Mouse (Mus musculus) Muller cell, postnatal 12 days (primary cell): ENCODE results near the gene Tnfrsf18.
A peak's percentile ranks its signal among the peaks of the same experiment; 100 is the strongest.

Source experiments
- DNase-seq: peaks from one replicate; pipeline ENCODE4 v3.0.0-alpha.2; 2015; ENCODE audit errors: inconsistent ontology term

Tnfrsf18 gene

DNA sequence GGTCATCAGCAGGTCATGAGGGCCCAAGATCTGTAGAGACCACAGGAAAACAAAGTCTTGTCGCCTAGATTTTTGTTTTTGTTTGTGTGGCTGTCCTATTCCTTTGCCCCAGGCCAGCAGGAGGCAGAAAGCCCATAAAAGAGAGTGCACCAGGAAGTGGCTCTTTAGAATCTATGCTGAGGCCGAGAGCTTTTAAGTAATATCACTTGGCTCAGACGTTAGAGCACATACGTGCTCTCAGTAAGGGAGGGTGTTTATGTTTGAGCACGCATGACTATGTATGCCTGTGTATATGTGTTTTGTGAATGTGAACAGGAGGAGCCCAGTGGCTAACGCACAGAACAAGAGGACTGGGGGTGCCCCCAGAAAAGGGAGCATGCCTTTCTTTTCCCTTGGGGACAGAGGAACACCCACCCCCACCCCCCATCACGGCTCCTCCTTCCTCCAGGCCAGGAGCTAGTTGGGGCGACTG lies 51.0 kb downstream of the Tnfrsf18 start:
- DNase-seq = no peak

DNA sequence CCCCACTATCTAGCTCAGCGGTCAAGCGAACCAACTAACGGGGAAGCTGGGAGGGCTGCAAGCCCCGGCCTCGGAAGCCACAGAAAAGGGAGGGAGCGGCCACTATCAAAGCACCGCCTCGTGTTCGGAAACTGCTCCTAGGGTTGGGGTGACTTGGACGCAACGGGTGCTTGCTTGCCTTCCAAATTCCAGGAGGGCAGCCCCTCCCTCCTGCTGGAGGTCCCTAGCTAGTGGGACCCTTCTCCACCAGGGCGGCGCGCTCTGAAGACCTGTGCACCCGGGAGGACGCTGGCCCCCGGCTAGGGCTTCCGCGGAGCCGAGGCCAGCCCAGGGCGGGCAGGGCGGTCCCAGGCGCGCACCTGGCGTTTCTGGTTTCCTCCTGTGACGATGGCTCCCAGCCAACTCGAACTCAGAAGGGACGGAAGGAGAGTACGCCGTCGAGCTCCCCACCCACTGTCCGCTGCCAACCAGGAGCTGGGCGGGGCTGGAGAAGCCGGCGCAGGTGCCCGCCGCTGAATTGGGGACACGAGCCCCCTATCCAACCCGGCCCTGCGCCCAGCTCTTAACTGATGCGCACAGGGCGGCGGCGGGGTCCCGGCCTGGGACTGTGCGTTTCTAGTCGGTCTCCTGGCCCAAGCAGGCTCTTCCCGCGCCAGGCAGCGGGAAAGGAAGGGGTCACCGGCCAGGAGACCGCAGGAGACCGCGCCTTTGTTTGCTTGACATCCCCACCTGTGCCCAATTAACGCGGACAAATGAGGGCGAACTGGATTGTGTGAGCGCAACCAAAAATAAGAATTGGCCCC lies 51.7 kb downstream of the Tnfrsf18 start:
- DNase-seq = peak; percentile 37
